Mouse (Mus musculus): ENCODE results near the gene Tbx10.

- no peak for TF ChIP-seq CTCF (IDR thresholded peaks at IDR 0.05; ENCODE audit: control insufficient read depth, insufficient read depth, insufficient read length)
- no peak for TF ChIP-seq MYOD1 (IDR thresholded peaks at IDR 0.05; ENCODE audit: control insufficient read depth, insufficient read length, low read depth)
- TF ChIP-seq MAX (IDR thresholded peaks at IDR 0.05) = no peak
Observed at GRCm38 (mm10) chr19:4014802-4015201, 22.2 kb downstream of the Tbx10 start.

Measured in C2C12 (cell line).